Mouse (Mus musculus) kidney, postnatal 14 days (tissue): Measurements from ENCODE around the gene Tmem236.

ENCODE experiments used
- DNase-seq: peaks from one replicate; pipeline ENCODE4 v3.0.0; 2022; ENCODE audit warnings: mixed read lengths

The Tmem236 gene

GRCm38 (mm10) chr2:14258345-14258850 lies 84.1 kb downstream of the Tmem236 start:
- DNase-seq: no peak

- DNase-seq: no peak
Observed at GRCm38 (mm10) chr2:14262090-14262489, 87.8 kb downstream of the Tmem236 start.

- no peak for DNase-seq
Observed at GRCm38 (mm10) chr2:14269160-14269559, 94.8 kb downstream of the Tmem236 start.
